10 mouse cellular contexts compared by ENCODE assay signal in genomic region chr2:135745126-135745525, GRCm38 (mm10).
DNase-seq lines count a peak whose midpoint lies in the region; ATAC-seq and TF ChIP-seq lines count a peak whose summit lies in the region.
"Had no signal": no experiment of that assay in that cellular context is flagged by ENCODE, and none has a peak within 500 bp of the region (broad histone marks: within the 10 kb centered on the region; RNA-seq: fewer than 3 reads in every experiment).

No protein-coding gene starts in this region.

- WGBS in liver, adult 2 months = 53% methylated on average over 7 of the region's 7 CpGs
- 48% methylated on average over 7 of the region's 7 CpGs for WGBS in liver, embryonic 11.5 days
- 54% methylated on average over 7 of the region's 7 CpGs for WGBS in kidney, postnatal 0 days

- DNase-seq in heart, adult 11 months = peak; percentile 88
- no peak for DNase-seq in heart, postnatal 25 days (ENCODE audit: low spot score)
- peak; percentile 10 for DNase-seq in liver, adult 2 months (ENCODE audit: extremely low read depth, low read depth, low spot score)
- no peak for DNase-seq in liver, embryonic 11.5 days (ENCODE audit: low spot score)
- DNase-seq in kidney, postnatal 0 days (ENCODE audit: low spot score) = no peak
- DNase-seq in retina, postnatal 1 day = peak; percentile 28
- no peak for DNase-seq in layer of hippocampus, postnatal 36 days
- no peak for DNase-seq in urinary bladder, postnatal 25 days (ENCODE audit: low spot score)

- ATAC-seq in liver, embryonic 11.5 days (replicated peaks; ENCODE audit: low FRiP score) = no peak
- ATAC-seq in kidney, postnatal 0 days (replicated peaks; ENCODE audit: low FRiP score, low read depth) = no peak; the same call in 1 of the 2 replicates

- no peak for TF ChIP-seq CTCF in liver, adult 2 months (IDR thresholded peaks at IDR 0.05; ENCODE audit: low read depth, low read length)
- peak; percentile 50; the same call in 1 of the 2 replicates for TF ChIP-seq CTCF in kidney, postnatal 0 days (IDR thresholded peaks at IDR 0.05; ENCODE audit: low read depth)

- TF ChIP-seq POLR2A in liver, adult 2 months (IDR thresholded peaks at IDR 0.05; ENCODE audit: extremely low read depth, insufficient read depth, low read length) = no peak

- H3K4me3 ChIP-seq in liver, adult 2 months (ENCODE audit: insufficient read depth, low read depth, low read length) = no peak overlapping the region
- no peak overlapping the region for H3K4me3 ChIP-seq in liver, embryonic 11.5 days (ENCODE audit: low read depth, low read length)
- H3K4me3 ChIP-seq in kidney, postnatal 0 days (replicated peaks; ENCODE audit: low read depth, low read length) = no peak overlapping the region
- H3K4me3 ChIP-seq: forebrain, embryonic 10.5 days; stomach, embryonic 15.5 days had no signal

- H3K27me3 ChIP-seq in liver, adult 2 months (ENCODE audit: control insufficient read depth, insufficient read depth, low read length) = no peaks in the 10 kb centered on the region
- H3K27me3 ChIP-seq in liver, embryonic 11.5 days (replicated peaks; ENCODE audit: control insufficient read depth, insufficient read depth, low read length) = no peaks in the 10 kb centered on the region
- no peaks in the 10 kb centered on the region for H3K27me3 ChIP-seq in kidney, postnatal 0 days (ENCODE audit: insufficient read depth, low read length)
- H3K27me3 ChIP-seq: stomach, embryonic 15.5 days had no signal

- H3K4me2 ChIP-seq in liver, embryonic 11.5 days = no peak overlapping the region
- H3K4me2 ChIP-seq in kidney, postnatal 0 days (ENCODE audit: low read length) = no peak overlapping the region
- H3K4me2 ChIP-seq: stomach, embryonic 15.5 days had no signal

- no peaks in the 10 kb centered on the region for H3K4me1 ChIP-seq in liver, adult 2 months (ENCODE audit: control insufficient read depth, insufficient read depth, low read length)
- H3K4me1 ChIP-seq in liver, embryonic 11.5 days (replicated peaks; ENCODE audit: control insufficient read depth, insufficient read depth, low read length) = no peaks in the 10 kb centered on the region
- peaks cover 11% of the 10 kb centered on the region; the same call in 1 of the 2 replicates for H3K4me1 ChIP-seq in kidney, postnatal 0 days (replicated peaks; ENCODE audit: insufficient read depth, low read length)

- no peaks in the 10 kb centered on the region for H3K9me3 ChIP-seq in liver, embryonic 11.5 days (ENCODE audit: control insufficient read depth, low read length)
- H3K9me3 ChIP-seq in kidney, postnatal 0 days (replicated peaks; ENCODE audit: low read length) = no peaks in the 10 kb centered on the region
- H3K9me3 ChIP-seq: forebrain, embryonic 10.5 days; stomach, embryonic 15.5 days had no signal

- no peak overlapping the region for H3K27ac ChIP-seq in liver, adult 2 months (replicated peaks; ENCODE audit: insufficient read depth, low read depth, low read length)
- H3K27ac ChIP-seq in liver, embryonic 11.5 days (ENCODE audit: low read depth, low read length) = no peak overlapping the region
- no peak overlapping the region for H3K27ac ChIP-seq in kidney, postnatal 0 days
- H3K27ac ChIP-seq: forebrain, embryonic 10.5 days; stomach, embryonic 15.5 days had no signal

- intact Hi-C loops in heart, postnatal 25 days (cut with DNase I) = loop anchor here (10.0 kb wide), 1 partner anchor 310 kb away; no protein-coding TSS in a partner anchor

- no peaks in the 10 kb centered on the region for H3K79me2 ChIP-seq in liver, adult 2 months (ENCODE audit: control insufficient read depth, insufficient read depth, low read length)

- H3K9ac ChIP-seq in liver, adult 2 months (ENCODE audit: low read depth, low read length) = no peak overlapping the region
- H3K9ac ChIP-seq in liver, embryonic 11.5 days (ENCODE audit: low read depth, low read length) = no peak overlapping the region
- H3K9ac ChIP-seq in kidney, postnatal 0 days (ENCODE audit: low read depth, low read length) = no peak overlapping the region
- H3K9ac ChIP-seq: stomach, embryonic 15.5 days had no signal

- H3K36me3 ChIP-seq in liver, adult 2 months (ENCODE audit: control insufficient read depth, insufficient read depth, low read length) = no peaks in the 10 kb centered on the region
- H3K36me3 ChIP-seq in liver, embryonic 11.5 days (ENCODE audit: control insufficient read depth, insufficient read depth, low read length) = no peaks in the 10 kb centered on the region
- no peaks in the 10 kb centered on the region for H3K36me3 ChIP-seq in kidney, postnatal 0 days (ENCODE audit: insufficient read depth, low read length)
- H3K36me3 ChIP-seq: stomach, embryonic 15.5 days had no signal

Comparison
In these comparisons a context has a peak if more than half of its experiments do, and no peak if none do; other contexts are left out.
1. DNase-seq: peak in heart, adult 11 months (single experiment), liver, adult 2 months (single experiment) and retina, postnatal 1 day (single experiment); none in heart, postnatal 25 days (single experiment), liver, embryonic 11.5 days (single experiment), kidney, postnatal 0 days (single experiment), layer of hippocampus, postnatal 36 days (0 of 2) and urinary bladder, postnatal 25 days (single experiment).